Mouse (Mus musculus): ENCODE results near the gene Gm21822.
"Not testable (repeated sequence)": the region's sequence is repeated elsewhere in the genome, so short reads cannot be mapped to it uniquely, and the experiment has no call there.

Gene Gm21822

DNA sequence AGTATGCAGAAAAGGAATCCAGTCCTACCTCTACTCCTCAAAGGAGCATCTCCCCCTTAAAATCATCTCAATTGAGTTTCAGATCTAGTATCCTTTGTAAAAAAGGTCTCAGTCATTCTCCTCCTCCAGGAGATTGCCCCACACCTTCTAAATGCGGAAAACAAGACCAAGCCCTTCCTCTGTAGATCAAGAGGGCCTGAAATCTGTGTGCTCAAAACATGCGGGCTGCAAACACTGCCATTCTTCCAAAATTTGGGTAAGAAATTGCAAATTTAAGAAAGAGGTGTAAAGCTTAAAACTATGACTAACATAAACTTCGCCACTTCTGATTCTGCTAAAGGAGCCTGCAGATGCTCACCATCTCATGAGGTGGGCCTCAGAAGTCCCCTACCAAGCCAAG, at the start of gene Gm21822:
Gene Gm21822 (plus strand): TSS at position 301 of the 400 bp plus-strand sequence.
- not testable (repeated sequence) for DNase-seq (ENCODE audit: low read depth, low spot score)
